Mouse (Mus musculus): ENCODE results near the gene Gm3488.
"Not testable (repeated sequence)": the region's sequence is repeated elsewhere in the genome, so short reads cannot be mapped to it uniquely, and the experiment has no call there.

Gm3488 gene

GRCm38 (mm10) chr14:5501374-5501773 is at the start of gene Gm3488:
Gene Gm3488 (plus strand): TSS chr14:5501674.
- not testable (repeated sequence) for DNase-seq

GRCm38 (mm10) chr14:5455367-5455766 is 46.1 kb upstream of the Gm3488 start, which contains the start of gene Gm3194:
Gene Gm3194 (minus strand): TSS chr14:5455467.
- DNase-seq, result not testable (repeated sequence)

GRCm38 (mm10) chr14:5460469-5460868 is 41.0 kb upstream of the Gm3488 start:
- not testable (repeated sequence) for DNase-seq

GRCm38 (mm10) chr14:5477730-5478129 is 23.7 kb upstream of the Gm3488 start, which contains the start of gene Gm8246:
Gene Gm8246 (minus strand): TSS chr14:5477830.
- DNase-seq, result not testable (repeated sequence)

- DNase-seq, result not testable (repeated sequence)
Observed at GRCm38 (mm10) chr14:5483907-5484306, 17.6 kb upstream of the Gm3488 start, which contains the start of gene Gm3187. Gene Gm3187 (plus strand): TSS chr14:5484207.

GRCm38 (mm10) chr14:5538196-5538595 is 36.7 kb downstream of the Gm3488 start, which contains the start of gene Gm3532:
Gene Gm3532 (plus strand): TSS chr14:5538496.
- DNase-seq, result not testable (repeated sequence)
